Mouse (Mus musculus) frontal cortex, postnatal 36 days (tissue): ENCODE results near the gene Lyrm7.
A peak's percentile ranks its signal among the peaks of the same experiment; 100 is the strongest.
"Not testable (repeated sequence)": the region's sequence is repeated elsewhere in the genome, so short reads cannot be mapped to it uniquely, and the experiment has no call there.

Experiments used
- DNase-seq, 2 experiments: peaks; one replicate each; pipeline ENCODE4 v3.0.0; 2022; ENCODE audit warnings: low spot score in 2 of 2

Gene Lyrm7

GRCm38 (mm10) chr11:54881051-54881474 is 20.3 kb upstream of the Lyrm7 start:
- no peak for DNase-seq

- DNase-seq: no peak
These were observed 19.2 kb upstream of the Lyrm7 start for GRCm38 (mm10) chr11:54879922-54880321.

- DNase-seq: peak in 1 of 2 experiments; percentile 73
These were observed 18.7 kb upstream of the Lyrm7 start for GRCm38 (mm10) chr11:54879434-54879833.

GRCm38 (mm10) chr11:54878893-54879292 is 18.2 kb upstream of the Lyrm7 start:
- DNase-seq: no peak

GRCm38 (mm10) chr11:54876031-54876430 is 15.3 kb upstream of the Lyrm7 start:
- DNase-seq: no peak

- no peak for DNase-seq
These were observed 11.3 kb upstream of the Lyrm7 start for GRCm38 (mm10) chr11:54871831-54872537.

GRCm38 (mm10) chr11:54869318-54869717 is 8.6 kb upstream of the Lyrm7 start:
- DNase-seq: no peak

- DNase-seq: no peak
These were observed 7.7 kb upstream of the Lyrm7 start for GRCm38 (mm10) chr11:54868445-54868844.

GRCm38 (mm10) chr11:54867903-54868434 is 7.3 kb upstream of the Lyrm7 start:
- DNase-seq: no peak

- peak; percentile 21 to 31 for DNase-seq
These were observed 6.3 kb upstream of the Lyrm7 start for GRCm38 (mm10) chr11:54867049-54867385.

- DNase-seq: peak; percentile 91 to 95
These were observed 5.7 kb upstream of the Lyrm7 start, which contains the start of gene Hint1 for GRCm38 (mm10) chr11:54866119-54867048. TSS of gene Hint1 (plus strand) at chr11:54866383.

- no peak for DNase-seq
These were observed 4.8 kb upstream of the Lyrm7 start for GRCm38 (mm10) chr11:54865330-54866085.

GRCm38 (mm10) chr11:54862621-54863520 is 2.2 kb upstream of the Lyrm7 start:
- DNase-seq: peak; percentile 51 to 71

GRCm38 (mm10) chr11:54861471-54862420 is 1.0 kb upstream of the Lyrm7 start:
- no peak for DNase-seq

- DNase-seq: no peak
These were observed 1.2 kb downstream of the Lyrm7 start for GRCm38 (mm10) chr11:54859322-54860165.

GRCm38 (mm10) chr11:54858880-54859279 is 1.8 kb downstream of the Lyrm7 start:
- not testable (repeated sequence) for DNase-seq

- no peak for DNase-seq
These were observed 9.1 kb downstream of the Lyrm7 start for GRCm38 (mm10) chr11:54851656-54852055.

GRCm38 (mm10) chr11:54849961-54850758 is 10.6 kb downstream of the Lyrm7 start:
- no peak for DNase-seq
